Mouse (Mus musculus): ENCODE measurements around the gene Cdc37l1. TPM values are rescaled to one million over a fixed set of nuclear protein-coding genes. Genes with fewer than 3 reads are reported as not detected.
A peak's percentile ranks its signal among the peaks of the same experiment; 100 is the strongest.

Gene Cdc37l1
- polyA plus RNA-seq, 1 experiment = 32.0 TPM

DNA sequence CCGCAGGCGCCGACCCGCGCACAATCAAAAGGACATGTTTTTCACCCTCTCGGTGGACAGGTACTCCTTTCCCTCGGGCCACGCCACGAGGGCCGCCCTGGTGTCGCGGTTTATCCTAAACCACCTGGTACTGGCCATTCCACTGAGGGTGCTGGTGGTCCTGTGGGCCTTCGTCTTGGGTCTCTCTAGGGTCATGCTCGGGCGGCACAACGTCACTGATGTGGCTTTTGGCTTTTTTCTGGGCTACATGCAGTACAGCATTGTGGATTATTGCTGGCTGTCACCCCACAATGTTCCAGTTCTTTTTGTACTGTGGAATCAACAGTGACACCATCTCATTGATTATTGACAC is 25.6 kb upstream of the Cdc37l1 start:
- Histone ChIP-seq H3K27ac (ENCODE audit: control insufficient read depth, insufficient read depth, low read depth, low read length, poor library complexity) (peak overlapping the region; percentile 76; the same call in 1 of the 2 replicates), H3K4me3 (replicated peaks; ENCODE audit: control insufficient read depth, low read depth, low read length) (peak overlapping the region; percentile 91), H3K4me1 (ENCODE audit: control insufficient read depth, insufficient read depth, low read length) (peaks cover 5% of the 10 kb centered on the region; the same call in 1 of the 2 replicates)
- TF ChIP-seq POLR2A (IDR thresholded peaks at IDR 0.05; ENCODE audit: borderline replicate concordance, control insufficient read depth, low read depth, low read length) = no peak
- no peak for TF ChIP-seq CTCF (IDR thresholded peaks at IDR 0.05; ENCODE audit: control insufficient read depth, insufficient read depth, low read length)
- WGBS = 7% methylated on average over 16 of the region's 16 CpGs

DNA sequence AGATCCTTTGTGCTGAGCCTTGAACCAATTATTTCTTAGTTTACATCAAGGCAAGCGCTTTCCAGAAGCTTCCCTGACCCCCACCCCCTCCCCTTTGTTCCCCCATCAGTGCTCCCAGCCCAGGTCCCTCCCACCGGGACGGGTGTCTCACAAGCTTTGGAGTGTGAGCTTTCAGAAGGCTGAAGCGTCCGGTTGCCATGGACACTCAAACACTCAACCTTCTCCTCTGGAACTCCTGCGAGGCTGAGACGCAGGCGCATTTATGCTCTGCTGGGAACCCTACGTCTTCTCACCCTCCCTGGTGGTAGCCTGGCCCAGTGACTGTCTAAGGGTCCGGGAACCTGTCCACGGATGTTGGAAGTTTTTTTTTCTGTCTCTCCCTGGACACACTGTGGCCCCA is 22.5 kb upstream of the Cdc37l1 start, which contains the start of gene 4430402I18Rik:
TSS of gene 4430402I18Rik (minus strand) at position 149 of the 400 bp plus-strand sequence.
- WGBS = 79% methylated on average over 11 of the region's 11 CpGs
- TF ChIP-seq POLR2A (IDR thresholded peaks at IDR 0.05; ENCODE audit: borderline replicate concordance, control insufficient read depth, low read depth, low read length) (no peak), CTCF (IDR thresholded peaks at IDR 0.05; ENCODE audit: control insufficient read depth, insufficient read depth, low read length) (no peak)
- Histone ChIP-seq H3K27ac (ENCODE audit: control insufficient read depth, insufficient read depth, low read depth, low read length, poor library complexity) (no peak within 1 kb of the TSS), H3K4me3 (replicated peaks; ENCODE audit: control insufficient read depth, low read depth, low read length) (no peak within 1 kb of the TSS), H3K4me1 (ENCODE audit: control insufficient read depth, insufficient read depth, low read length) (peaks cover 5% of the 10 kb centered on the region; the same call in 1 of the 2 replicates)

DNA sequence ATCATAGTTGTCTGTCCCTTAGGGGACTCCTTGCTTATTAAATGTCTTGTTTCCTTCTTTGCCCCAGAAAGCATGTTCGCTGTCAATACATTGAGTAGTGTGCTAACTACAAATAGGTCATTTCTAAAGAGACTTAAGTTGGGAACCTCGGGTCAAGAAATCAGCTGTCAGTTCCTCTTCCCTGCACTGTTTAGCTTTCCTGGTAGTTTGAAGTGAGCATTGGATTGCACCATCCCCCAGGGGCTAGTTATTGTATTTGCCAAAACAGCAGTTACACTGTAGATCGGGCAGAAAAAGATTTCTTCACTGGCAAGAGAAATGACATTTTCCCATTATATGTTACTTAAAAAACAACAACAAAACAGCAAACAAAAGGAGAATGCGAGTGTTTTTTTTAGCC is 22.0 kb upstream of the Cdc37l1 start:
- WGBS = 57% methylated on average over 4 of the region's 4 CpGs
- Histone ChIP-seq H3K4me3 (replicated peaks; ENCODE audit: control insufficient read depth, low read depth, low read length) (no peak overlapping the region), H3K27ac (ENCODE audit: control insufficient read depth, insufficient read depth, low read depth, low read length, poor library complexity) (no peak overlapping the region), H3K4me1 (ENCODE audit: control insufficient read depth, insufficient read depth, low read length) (peaks cover 5% of the 10 kb centered on the region; the same call in 1 of the 2 replicates)
- TF ChIP-seq CTCF (IDR thresholded peaks at IDR 0.05; ENCODE audit: control insufficient read depth, insufficient read depth, low read length) (no peak), POLR2A (IDR thresholded peaks at IDR 0.05; ENCODE audit: borderline replicate concordance, control insufficient read depth, low read depth, low read length) (no peak)

DNA sequence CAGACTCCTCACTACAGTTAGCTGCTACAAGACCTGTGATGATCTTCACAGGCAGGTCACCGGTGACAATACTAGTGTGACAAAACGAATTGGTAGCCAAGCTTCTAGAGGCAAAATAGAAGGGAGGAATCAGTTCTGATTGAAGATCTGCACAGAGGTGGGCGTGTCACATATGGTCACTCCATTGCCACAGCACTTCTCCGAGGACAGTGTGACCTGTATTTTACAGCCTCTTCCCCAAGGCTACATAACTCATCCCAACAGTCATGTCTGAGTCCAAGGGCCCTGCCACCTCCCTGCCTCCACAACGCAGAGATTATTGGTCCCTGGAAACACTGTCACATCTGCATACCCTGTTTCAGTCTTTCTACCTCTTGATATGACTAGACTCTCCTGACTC is 20.9 kb upstream of the Cdc37l1 start:
- WGBS = 87% methylated on average over 5 of the region's 5 CpGs
- H3K27ac ChIP-seq (ENCODE audit: control insufficient read depth, insufficient read depth, low read depth, low read length, poor library complexity) = no peak overlapping the region
- no peak overlapping the region for H3K4me3 ChIP-seq (replicated peaks; ENCODE audit: control insufficient read depth, low read depth, low read length)
- H3K4me1 ChIP-seq (ENCODE audit: control insufficient read depth, insufficient read depth, low read length) = peaks cover 5% of the 10 kb centered on the region; the same call in 1 of the 2 replicates
- TF ChIP-seq POLR2A (IDR thresholded peaks at IDR 0.05; ENCODE audit: borderline replicate concordance, control insufficient read depth, low read depth, low read length) = no peak
- no peak for TF ChIP-seq CTCF (IDR thresholded peaks at IDR 0.05; ENCODE audit: control insufficient read depth, insufficient read depth, low read length)

DNA sequence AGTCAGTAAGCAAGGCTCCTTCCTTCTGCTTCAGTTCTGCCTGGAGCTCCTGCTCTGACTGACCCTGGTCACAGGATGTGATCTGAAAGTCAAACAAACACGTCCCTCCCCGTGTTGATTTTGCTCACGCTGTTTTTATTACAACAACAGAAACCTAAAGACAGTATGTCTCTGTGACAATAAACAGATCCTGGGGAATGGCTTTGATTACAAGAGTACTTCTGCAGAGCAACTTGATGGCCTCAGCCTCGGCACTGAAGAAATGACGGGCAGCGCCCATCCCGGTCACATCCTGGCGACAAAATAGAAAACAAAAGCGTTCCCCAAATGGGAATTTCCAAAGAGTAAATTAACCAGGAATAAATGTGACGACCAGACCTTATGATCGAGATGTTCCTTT is 19.9 kb upstream of the Cdc37l1 start:
- WGBS = 82% methylated on average over 11 of the region's 11 CpGs
- TF ChIP-seq CTCF (IDR thresholded peaks at IDR 0.05; ENCODE audit: control insufficient read depth, insufficient read depth, low read length) (no peak), POLR2A (IDR thresholded peaks at IDR 0.05; ENCODE audit: borderline replicate concordance, control insufficient read depth, low read depth, low read length) (no peak)

DNA sequence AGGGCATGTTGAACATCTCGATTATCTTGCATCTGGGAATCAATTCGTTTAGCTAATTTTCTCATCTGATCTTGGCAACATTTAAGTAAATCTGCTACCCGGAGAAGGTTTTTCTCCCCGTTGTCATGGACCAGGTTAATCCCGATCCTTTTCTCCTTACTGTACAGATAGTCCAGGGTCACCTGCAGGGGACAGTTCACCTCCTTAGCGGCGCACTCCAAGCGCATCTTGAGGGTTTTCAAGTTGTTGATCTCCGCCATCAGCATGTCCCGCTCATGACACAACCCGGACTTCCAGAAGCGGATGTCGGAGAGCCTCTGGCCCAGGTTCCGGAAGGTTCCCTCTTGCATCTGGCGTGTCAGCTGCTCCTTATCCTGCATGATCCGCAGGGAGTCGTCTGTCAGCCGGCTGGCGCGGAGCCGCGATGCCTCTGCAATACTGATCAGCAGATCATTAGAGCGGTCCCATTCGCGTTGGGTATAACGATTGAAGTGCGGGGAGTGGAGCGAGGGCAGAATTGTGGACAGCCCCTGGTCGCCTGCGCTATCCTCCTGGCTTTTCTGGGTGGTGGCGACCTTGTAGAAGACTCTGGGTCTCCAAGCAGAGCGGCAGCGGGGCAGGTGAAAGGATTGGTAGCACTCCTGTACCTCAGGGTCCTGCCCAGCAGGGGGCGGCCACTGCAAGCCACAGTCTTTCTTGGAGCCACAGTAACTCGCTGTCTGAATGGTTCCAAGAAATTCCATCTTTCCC is 15.1 kb upstream of the Cdc37l1 start:
- no peak overlapping the region for H3K4me3 ChIP-seq (replicated peaks; ENCODE audit: control insufficient read depth, low read depth, low read length)
- TF ChIP-seq CTCF (IDR thresholded peaks at IDR 0.05; ENCODE audit: control insufficient read depth, insufficient read depth, low read length) = peak; percentile 88
- no peak for TF ChIP-seq POLR2A (IDR thresholded peaks at IDR 0.05; ENCODE audit: borderline replicate concordance, control insufficient read depth, low read depth, low read length)
- WGBS = 34% methylated on average over 35 of the region's 35 CpGs

More for the DNA sequence above, 19.9 kb upstream of the Cdc37l1 start:
- H3K27ac ChIP-seq (ENCODE audit: control insufficient read depth, insufficient read depth, low read depth, low read length, poor library complexity) = no peak overlapping the region
- peaks cover 3% of the 10 kb centered on the region; the same call in 1 of the 2 replicates for H3K4me1 ChIP-seq (ENCODE audit: control insufficient read depth, insufficient read depth, low read length)
- no peak overlapping the region for H3K4me3 ChIP-seq (replicated peaks; ENCODE audit: control insufficient read depth, low read depth, low read length)

DNA sequence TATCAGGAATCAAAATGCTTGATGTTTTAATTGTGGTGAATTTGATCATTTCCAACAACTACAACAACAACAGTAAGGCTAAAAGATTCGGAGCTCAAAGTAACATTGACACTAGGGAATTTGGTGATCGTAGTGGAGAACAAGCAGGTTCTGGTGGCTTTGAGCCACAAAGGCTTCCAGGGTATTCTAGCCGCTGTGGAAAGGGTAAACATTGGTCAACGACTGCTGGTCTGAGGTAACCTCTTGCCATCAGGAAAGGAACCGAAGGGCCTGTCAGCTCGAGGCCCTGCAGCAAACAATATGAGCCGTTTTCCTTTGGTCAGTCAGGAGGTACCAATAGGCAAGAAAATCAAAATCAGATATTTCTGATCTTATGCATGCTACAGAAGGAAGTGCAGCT is 7.5 kb upstream of the Cdc37l1 start:
- H3K4me3 ChIP-seq (replicated peaks; ENCODE audit: control insufficient read depth, low read depth, low read length) = no peak overlapping the region
- H3K4me1 ChIP-seq (ENCODE audit: control insufficient read depth, insufficient read depth, low read length) = no peaks in the 10 kb centered on the region
- WGBS = 66% methylated on average over 7 of the region's 7 CpGs
- TF ChIP-seq POLR2A (IDR thresholded peaks at IDR 0.05; ENCODE audit: borderline replicate concordance, control insufficient read depth, low read depth, low read length) (no peak), CTCF (IDR thresholded peaks at IDR 0.05; ENCODE audit: control insufficient read depth, insufficient read depth, low read length) (no peak)
- H3K27ac ChIP-seq (ENCODE audit: control insufficient read depth, insufficient read depth, low read depth, low read length, poor library complexity) = no peak overlapping the region

More for the DNA sequence above, 15.1 kb upstream of the Cdc37l1 start:
- Histone ChIP-seq H3K4me1 (ENCODE audit: control insufficient read depth, insufficient read depth, low read length) (no peaks in the 10 kb centered on the region), H3K27ac (ENCODE audit: control insufficient read depth, insufficient read depth, low read depth, low read length, poor library complexity) (no peak overlapping the region)

DNA sequence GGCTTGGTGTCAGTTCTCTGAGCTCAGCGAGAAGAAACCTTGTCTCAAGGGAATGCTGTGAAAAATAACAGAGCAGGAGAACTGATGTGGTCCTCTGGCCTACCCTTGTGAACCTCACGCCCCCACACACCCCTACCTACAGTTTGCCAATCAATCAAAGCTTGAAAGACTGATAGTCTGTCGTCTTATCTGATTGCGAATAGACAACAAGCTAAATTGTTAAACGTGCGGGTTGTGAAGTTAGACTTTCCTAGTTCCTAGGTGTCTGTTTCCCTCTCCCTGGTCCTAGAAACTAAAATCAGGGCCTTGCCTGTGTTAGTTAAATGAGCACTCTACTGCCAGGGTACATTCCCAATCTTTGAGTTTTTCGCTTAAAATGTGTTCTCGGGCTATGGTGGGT is 637 bp upstream of the Cdc37l1 start:
- TF ChIP-seq CTCF (IDR thresholded peaks at IDR 0.05; ENCODE audit: control insufficient read depth, insufficient read depth, low read length) (no peak), POLR2A (IDR thresholded peaks at IDR 0.05; ENCODE audit: borderline replicate concordance, control insufficient read depth, low read depth, low read length) (no peak)
- 47% methylated on average over 8 of the region's 8 CpGs for WGBS
- Histone ChIP-seq H3K4me1 (ENCODE audit: control insufficient read depth, insufficient read depth, low read length) (no peaks in the 10 kb centered on the region; the same call in 1 of the 2 replicates), H3K4me3 (replicated peaks; ENCODE audit: control insufficient read depth, low read depth, low read length) (peak overlapping the region; percentile 95), H3K27ac (ENCODE audit: control insufficient read depth, insufficient read depth, low read depth, low read length, poor library complexity) (no peak overlapping the region)

Data from bone marrow, adult 2 months (tissue).